Comparison of ENCODE assay signal across 10 mouse cellular contexts in the genomic region with DNA sequence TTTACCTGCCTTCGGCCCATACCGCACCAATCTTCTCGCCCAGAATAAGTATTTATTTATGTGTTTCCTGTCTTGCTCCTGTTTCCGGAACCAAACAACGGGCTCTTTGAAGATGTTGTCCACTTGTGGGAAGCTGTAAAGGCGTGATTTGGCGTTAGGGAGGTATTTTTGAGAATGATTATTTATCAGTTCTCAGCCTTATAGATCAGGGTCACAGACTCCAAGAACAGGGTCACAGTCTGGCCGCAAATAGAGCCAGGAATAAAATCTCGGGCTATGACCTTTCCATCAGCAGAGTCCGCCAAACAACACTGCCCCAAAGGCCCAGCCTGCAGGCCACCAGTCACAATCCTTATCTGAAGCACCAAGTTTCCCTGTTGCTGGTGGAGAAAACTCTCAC. TPM values are rescaled to one million over a fixed set of nuclear protein-coding genes. Genes with fewer than 3 reads are reported as not detected.
DNase-seq lines count a peak whose midpoint lies in the region; ATAC-seq and TF ChIP-seq lines count a peak whose summit lies in the region.
"Had no signal": no experiment of that assay in that cellular context is flagged by ENCODE, and none has a peak within 500 bp of the region (broad histone marks: within the 10 kb centered on the region; RNA-seq: fewer than 3 reads in every experiment).

A gene (plus strand): TSS at position 301 of the 400 bp plus-strand sequence.

- H3K36me3 ChIP-seq in lung, embryonic 14.5 days (ENCODE audit: insufficient read depth), result no peaks in the 10 kb centered on the region
- H3K36me3 ChIP-seq in intestine, embryonic 16.5 days (ENCODE audit: control insufficient read depth, insufficient read depth, low read length), result no peaks in the 10 kb centered on the region
- no peaks in the 10 kb centered on the region for H3K36me3 ChIP-seq in stomach, embryonic 14.5 days (ENCODE audit: control insufficient read depth, insufficient read depth, low read length)

- H3K9me3 ChIP-seq in lung, embryonic 14.5 days (ENCODE audit: low read depth, low read length), result no peaks in the 10 kb centered on the region
- H3K9me3 ChIP-seq in intestine, embryonic 16.5 days (ENCODE audit: control insufficient read depth, low read length), result no peaks in the 10 kb centered on the region
- no peaks in the 10 kb centered on the region for H3K9me3 ChIP-seq in stomach, embryonic 14.5 days (ENCODE audit: control insufficient read depth, low read depth, low read length)

- ATAC-seq in lung, embryonic 14.5 days (ENCODE audit: insufficient read depth), result no peak
- no peak for ATAC-seq in intestine, embryonic 16.5 days
- no peak for ATAC-seq in stomach, embryonic 14.5 days (ENCODE audit: insufficient number of reproducible peaks, insufficient read depth, low FRiP score, low read depth)

- DNase-seq in adrenal gland, postnatal 25 days, result no peak
- no peak for DNase-seq in adrenal gland, postnatal 36 days
- DNase-seq in lung, embryonic 14.5 days, result no peak
- DNase-seq in lung, postnatal 14 days, result no peak
- DNase-seq in layer of hippocampus, adult 8-10 months (ENCODE audit: low spot score in 2 of 2), result no peak
- no peak for DNase-seq in B cell, adult 2 months
- DNase-seq: kidney, postnatal 36 days; spleen, adult 18-20 months had no signal

- TF ChIP-seq CTCF in lung, embryonic 14.5 days (IDR thresholded peaks at IDR 0.05; ENCODE audit: low read depth), result no peak

- no peak within 1 kb of the TSS for H3K9ac ChIP-seq in lung, embryonic 14.5 days
- peak within 1 kb of the TSS; percentile 44 for H3K9ac ChIP-seq in intestine, embryonic 16.5 days (ENCODE audit: low read depth, low read length)
- no peak within 1 kb of the TSS for H3K9ac ChIP-seq in stomach, embryonic 14.5 days (replicated peaks; ENCODE audit: low read depth, low read length)

- H3K27me3 ChIP-seq in lung, embryonic 14.5 days (ENCODE audit: insufficient read depth, low read length), result peaks cover 51% of the 10 kb centered on the region
- peaks cover 31% of the 10 kb centered on the region for H3K27me3 ChIP-seq in intestine, embryonic 16.5 days (replicated peaks; ENCODE audit: control insufficient read depth, insufficient read depth, low read length)
- H3K27me3 ChIP-seq in stomach, embryonic 14.5 days (ENCODE audit: control insufficient read depth, insufficient read depth, low read length), result peaks cover 30% of the 10 kb centered on the region

- 63% methylated on average over 10 of the region's 10 CpGs for WGBS in lung, embryonic 14.5 days
- 66% methylated on average over 10 of the region's 10 CpGs for WGBS in intestine, embryonic 16.5 days
- 67% methylated on average over 10 of the region's 10 CpGs for WGBS in stomach, embryonic 14.5 days

- H3K27ac ChIP-seq in lung, embryonic 14.5 days (ENCODE audit: low read depth), result no peak within 1 kb of the TSS
- H3K27ac ChIP-seq in intestine, embryonic 16.5 days (ENCODE audit: low read length), result no peak within 1 kb of the TSS
- H3K27ac ChIP-seq in stomach, embryonic 14.5 days (ENCODE audit: low read length), result no peak within 1 kb of the TSS

- peak within 1 kb of the TSS; percentile 43 for H3K4me3 ChIP-seq in lung, embryonic 14.5 days (ENCODE audit: low read depth, low read length)
- H3K4me3 ChIP-seq in intestine, embryonic 16.5 days (ENCODE audit: low read length), result peak within 1 kb of the TSS; percentile 39
- H3K4me3 ChIP-seq in stomach, embryonic 14.5 days (ENCODE audit: low read depth, low read length), result peak within 1 kb of the TSS; percentile 34

- H3K4me1 ChIP-seq in lung, embryonic 14.5 days (ENCODE audit: insufficient read depth), result no peaks in the 10 kb centered on the region
- peaks cover 8% of the 10 kb centered on the region for H3K4me1 ChIP-seq in intestine, embryonic 16.5 days (ENCODE audit: control insufficient read depth, insufficient read depth, low read length)
- 0 out of 2 replicates have a peak, but pooled peaks cover 11% of the 10 kb centered on the region for H3K4me1 ChIP-seq in stomach, embryonic 14.5 days (ENCODE audit: control insufficient read depth, insufficient read depth, low read length)

- H3K4me2 ChIP-seq in lung, embryonic 14.5 days, result peak within 1 kb of the TSS; percentile 78
- H3K4me2 ChIP-seq in intestine, embryonic 16.5 days (ENCODE audit: low read depth, low read length), result peak within 1 kb of the TSS; percentile 59
- peak within 1 kb of the TSS; percentile 63 for H3K4me2 ChIP-seq in stomach, embryonic 14.5 days (replicated peaks; ENCODE audit: low read depth, low read length)

RNA-seq across cellular contexts. Expression of the gene that starts here (rescaled TPM):
- total RNA-seq in adrenal gland, postnatal 25 days (2021), result 5.5 and 10.4 TPM in 2 replicates
- 10 to 100 TPM in 1 of 2 experiments, 1 to 10 TPM in 1; 9.9 to 13.1 TPM for total RNA-seq in adrenal gland, postnatal 36 days (2021)
- 0.08 and 0.16 TPM in 2 replicates for polyA plus RNA-seq in lung, embryonic 14.5 days (2014; fragmentation: Nextera tagmentation; extraction: Ambion mirVana)
- 0.23 and 0.31 TPM in 2 replicates for polyA plus RNA-seq in intestine, embryonic 16.5 days (2015; fragmentation: Nextera tagmentation; extraction: Ambion mirVana)
- polyA plus RNA-seq in stomach, embryonic 14.5 days (2014; fragmentation: Nextera tagmentation; extraction: Ambion mirVana), result 0.06 and 0.07 TPM in 2 replicates
- under 1 TPM; 0.10 to 0.27 (median 0.16) TPM for total RNA-seq in layer of hippocampus, adult 8-10 months (2022)
